Mouse (Mus musculus) lung, postnatal 0 days (tissue): Measurements from ENCODE around the gene Iqgap1. TPM values are rescaled to one million over a fixed set of nuclear protein-coding genes. Genes with fewer than 3 reads are reported as not detected.

Experiments used
- ATAC-seq: fragments of 200-750 bp; cut with Nextera tagmentation; 2 replicates; pipeline ENCODE4 v1.8.0; 2017; ENCODE audit warnings: moderate library complexity
- DNase-seq: peaks from one replicate; pipeline ENCODE4 v3.0.0-alpha.2; 2016; ENCODE audit warnings: low spot score
- H3K27ac ChIP-seq: fragments of 300-500 bp; sonication (generic); 2 replicates; pipeline ENCODE4 v1.5.1; 2014; ENCODE audit warnings: antibody characterized with exemption, mild to moderate bottlenecking, low read length, mixed read lengths
- H3K27me3 ChIP-seq: fragments of 300-500 bp; sonication (generic); replicated peaks from 2 replicates; pipeline ENCODE4 v1.6.1; 2014; ENCODE audit warnings: low read length, mixed read lengths; ENCODE audit not compliant: insufficient read depth
- H3K36me3 ChIP-seq: fragments of 300-500 bp; sonication (generic); 2 replicates; pipeline ENCODE4 v1.6.1; 2014; ENCODE audit warnings: low read length, mixed read lengths; ENCODE audit not compliant: insufficient read depth
- H3K4me1 ChIP-seq: fragments of 300-500 bp; sonication (generic); 2 replicates; pipeline ENCODE4 v1.6.1; 2014; ENCODE audit warnings: antibody characterized with exemption, low read depth, low read length, mixed read lengths; ENCODE audit not compliant: insufficient read depth
- H3K4me2 ChIP-seq: fragments of 300-500 bp; sonication (generic); replicated peaks from 2 replicates; pipeline ENCODE4 v1.6.1; 2014; ENCODE audit warnings: low read depth, mild to moderate bottlenecking, low read length, moderate library complexity, mixed read lengths
- H3K4me3 ChIP-seq: fragments of 300-500 bp; sonication (generic); 2 replicates; pipeline ENCODE4 v1.5.1; 2014; ENCODE audit warnings: low read depth, low read length
- H3K9ac ChIP-seq: fragments of 300-500 bp; sonication (generic); replicated peaks from 2 replicates; pipeline ENCODE4 v1.6.1; 2014; ENCODE audit warnings: low read depth, mild to moderate bottlenecking
- H3K9me3 ChIP-seq: fragments of 300-500 bp; sonication (generic); 2 replicates; pipeline ENCODE4 v1.6.1; 2016; ENCODE audit warnings: low read length, mixed read lengths
- CTCF ChIP-seq: IDR thresholded peaks from 2 replicates; pipeline ENCODE4 v1.5.1; 2016; ENCODE audit warnings: antibody characterized with exemption, mild to moderate bottlenecking
- EP300 ChIP-seq: IDR thresholded peaks from 2 replicates; pipeline ENCODE4 v1.6.1; 2016; ENCODE audit warnings: antibody characterized with exemption, mild to moderate bottlenecking, control low read depth
- WGBS: fragments of 180-500 bp; shearing (Covaris S2); extraction: QIAGEN DNeasy Blood & Tissue Kit; methylation state at CpG from one replicate; pipeline ENCODE4 v1.1.7; 2014; 5-methylcytosine and 5-hydroxymethylcytosine counted together
- polyA plus RNA-seq: library from polyadenylated mRNA; unstranded; fragments of >200 nt; fragmentation: Nextera tagmentation; extraction: Ambion mirVana; gene quantifications from 2 replicates; pipeline ENCODE4 v1.2.1, GENCODE M21; 2015

The Iqgap1 gene
- polyA plus RNA-seq, 1 experiment from 2014 or later = 153 TPM

DNA sequence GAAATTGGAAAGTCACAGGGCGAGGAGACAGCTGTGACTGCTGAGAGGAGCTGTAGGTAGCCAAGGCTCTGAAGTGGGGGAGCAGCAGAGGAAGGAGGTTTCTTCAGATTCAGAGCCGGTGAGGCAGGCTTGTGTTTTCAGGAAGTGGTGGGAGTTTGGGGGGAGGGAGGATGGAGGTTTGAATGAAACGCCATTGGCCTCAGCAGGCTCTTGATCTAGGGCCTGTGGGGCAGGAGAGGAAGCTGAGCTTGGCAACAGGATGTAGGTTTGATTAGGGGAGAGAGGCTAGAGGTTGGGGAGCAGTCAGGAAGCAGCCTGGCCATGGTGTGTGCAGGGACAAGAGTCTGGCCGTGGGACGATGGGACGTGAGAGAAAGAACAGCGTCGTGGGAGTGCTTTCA lies 39.1 kb upstream of the Iqgap1 start:
- ATAC-seq (no peak), DNase-seq (peak; percentile 33)
- Histone ChIP-seq H3K4me1 (peaks cover 19% of the 10 kb centered on the region), H3K9me3 (no peaks in the 10 kb centered on the region), H3K9ac (no peak overlapping the region), H3K36me3 (no peaks in the 10 kb centered on the region), H3K4me2 (no peak overlapping the region), H3K27me3 (no peaks in the 10 kb centered on the region), H3K27ac (peak overlapping the region; percentile 51; the same call in 1 of the 2 replicates), H3K4me3 (no peak overlapping the region)
- TF ChIP-seq CTCF (no peak), EP300 (no peak)
- WGBS = 47% methylated on average over 8 of the region's 8 CpGs

DNA sequence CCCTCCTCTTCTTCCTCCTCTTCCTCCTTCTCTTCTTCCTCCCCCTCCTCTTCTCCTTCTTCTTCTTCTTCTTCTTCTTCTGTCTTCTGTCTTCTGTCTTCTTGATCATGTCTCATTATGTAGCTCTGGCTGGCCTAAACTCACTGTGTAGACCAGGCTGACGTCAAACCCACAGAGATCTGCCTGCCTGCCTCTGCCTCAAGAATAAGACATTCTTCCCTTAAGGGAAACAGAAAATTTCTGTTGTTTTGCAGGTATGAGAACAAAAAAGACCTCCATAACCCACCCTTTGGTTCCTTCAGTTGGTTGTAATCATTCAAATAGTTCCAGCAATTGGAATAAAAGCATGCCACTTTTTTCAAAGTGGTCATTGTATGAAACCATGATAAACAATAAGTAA lies 38.4 kb upstream of the Iqgap1 start:
- DNase-seq = no peak
- Histone ChIP-seq H3K4me2 (no peak overlapping the region), H3K4me1 (peaks cover 19% of the 10 kb centered on the region), H3K27me3 (no peaks in the 10 kb centered on the region), H3K4me3 (no peak overlapping the region), H3K9ac (no peak overlapping the region), H3K9me3 (no peaks in the 10 kb centered on the region), H3K36me3 (no peaks in the 10 kb centered on the region), H3K27ac (no peak overlapping the region)
- whole genome bisulfite sequencing = 48% methylated on average over 1 of the region's 1 CpGs
- ATAC-seq = no peak
- TF ChIP-seq EP300 = no peak
- no peak for TF ChIP-seq CTCF

DNA sequence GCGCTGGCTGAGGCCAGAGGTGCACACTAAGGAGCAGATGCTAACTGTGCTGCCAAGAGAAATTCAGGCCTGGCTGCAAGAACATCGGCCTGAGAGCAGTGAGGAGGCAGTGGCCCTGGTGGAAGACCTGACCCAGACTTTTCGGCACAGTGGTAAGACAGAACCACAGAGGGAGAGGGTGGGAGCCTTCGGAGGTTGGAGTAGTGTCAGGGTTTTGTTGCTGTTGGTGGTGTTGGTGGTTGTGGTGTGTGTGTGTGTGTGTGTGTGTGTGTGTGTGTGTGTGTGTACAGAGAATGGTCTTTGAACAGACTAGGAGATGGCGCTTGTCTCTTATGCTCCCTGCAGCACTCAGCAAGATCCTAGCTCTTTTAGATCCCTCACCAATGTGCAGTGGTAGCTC lies 37.7 kb upstream of the Iqgap1 start:
- no peak overlapping the region for H3K9ac ChIP-seq
- no peak for DNase-seq
- no peaks in the 10 kb centered on the region for H3K36me3 ChIP-seq
- WGBS = 81% methylated on average over 5 of the region's 5 CpGs
- no peaks in the 10 kb centered on the region for H3K9me3 ChIP-seq
- ATAC-seq = no peak
- H3K4me2 ChIP-seq = no peak overlapping the region
- H3K27me3 ChIP-seq = no peaks in the 10 kb centered on the region
- TF ChIP-seq CTCF = no peak
- TF ChIP-seq EP300 = no peak
- H3K4me1 ChIP-seq = peaks cover 19% of the 10 kb centered on the region
- no peak overlapping the region for H3K27ac ChIP-seq
- no peak overlapping the region for H3K4me3 ChIP-seq

DNA sequence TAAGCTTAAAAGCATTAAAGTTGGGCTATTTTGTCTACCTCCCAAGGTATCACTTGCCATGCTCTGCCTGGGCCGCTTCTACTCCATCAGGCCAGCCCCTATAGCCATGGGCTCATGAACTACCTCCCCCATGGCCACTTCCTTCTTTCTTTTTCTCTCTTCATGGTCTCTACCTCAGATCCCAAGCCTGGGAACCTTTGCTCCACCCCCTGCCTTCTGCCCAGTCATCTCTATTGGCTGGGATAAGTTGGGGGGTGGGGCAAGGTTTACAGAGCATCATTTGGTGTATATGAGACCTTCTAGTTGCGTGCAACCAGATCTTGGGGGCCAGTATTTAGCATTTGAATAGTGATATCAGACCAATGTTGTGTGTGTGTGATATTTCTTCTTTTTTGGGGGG lies 36.7 kb upstream of the Iqgap1 start:
- Histone ChIP-seq H3K9ac (no peak overlapping the region), H3K4me2 (no peak overlapping the region), H3K27me3 (no peaks in the 10 kb centered on the region), H3K4me1 (peaks cover 19% of the 10 kb centered on the region), H3K4me3 (no peak overlapping the region), H3K9me3 (no peaks in the 10 kb centered on the region), H3K36me3 (no peaks in the 10 kb centered on the region), H3K27ac (no peak overlapping the region)
- 91% methylated on average over 2 of the region's 2 CpGs for WGBS
- no peak for TF ChIP-seq EP300
- TF ChIP-seq CTCF = no peak
- ATAC-seq = no peak
- no peak for DNase-seq

DNA sequence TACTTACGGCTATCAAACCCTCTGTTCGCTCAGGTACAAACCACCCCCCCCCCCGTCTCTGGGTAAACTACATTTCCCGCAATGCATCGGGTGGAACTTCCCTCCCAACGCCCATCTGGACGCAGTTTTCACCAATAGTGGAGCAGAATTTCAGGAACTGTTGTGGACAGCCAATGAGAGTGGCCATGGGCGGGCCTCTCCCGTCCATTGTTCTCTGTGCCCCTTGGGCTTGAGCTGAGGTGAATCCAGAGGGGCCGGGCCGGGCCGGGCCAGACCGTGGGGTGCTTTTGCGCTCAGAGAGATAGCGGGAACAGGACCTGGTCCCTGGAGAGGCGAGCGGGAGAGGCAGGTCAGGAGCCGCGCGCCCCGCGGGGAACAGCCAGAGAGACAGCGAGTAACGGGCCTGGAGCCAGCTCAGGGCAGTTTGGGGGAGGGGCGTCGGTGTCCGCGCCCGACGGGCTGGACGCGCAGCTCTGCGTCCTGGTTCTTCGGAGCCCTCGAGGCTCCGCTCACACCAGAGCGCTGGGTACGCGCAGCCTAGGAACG lies 35.0 kb upstream of the Iqgap1 start, which contains the start of gene Zscan2:
TSS of gene Zscan2 (plus strand) at position 192 of the 546 bp plus-strand sequence.
- H3K36me3 ChIP-seq = no peaks in the 10 kb centered on the region
- DNase-seq = peak; percentile 98
- H3K27ac ChIP-seq = peak within 1 kb of the TSS; percentile 83
- H3K9ac ChIP-seq = peak within 1 kb of the TSS; percentile 66
- H3K9me3 ChIP-seq = no peaks in the 10 kb centered on the region
- H3K4me2 ChIP-seq = peak within 1 kb of the TSS; percentile 60
- H3K4me3 ChIP-seq = peak within 1 kb of the TSS; percentile 84
- WGBS = under 1% methylated on average over 39 of the region's 40 CpGs
- TF ChIP-seq CTCF (no peak), EP300 (no peak)
- peak; percentile 98 for ATAC-seq
- H3K4me1 ChIP-seq = peaks cover 11% of the 10 kb centered on the region
- no peaks in the 10 kb centered on the region for H3K27me3 ChIP-seq

DNA sequence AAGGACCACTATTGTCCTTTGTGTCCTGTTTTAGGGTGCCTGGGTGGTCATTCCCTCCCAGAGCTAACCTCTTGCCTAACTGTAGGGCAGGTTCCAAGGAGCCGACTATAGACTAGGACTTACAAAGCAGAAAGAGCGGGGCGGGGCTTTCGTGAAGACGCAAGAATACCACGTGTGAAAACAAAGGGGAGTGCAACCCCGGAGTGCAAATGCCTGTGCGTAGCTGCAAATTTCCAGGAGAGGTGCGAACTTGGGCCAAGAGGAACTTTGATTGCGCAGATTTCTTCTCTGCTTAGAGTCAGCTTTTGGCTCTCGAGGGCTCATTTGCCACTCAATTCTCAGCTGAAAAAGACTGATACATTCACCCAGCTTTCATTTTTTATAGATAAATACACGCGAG lies 34.5 kb upstream of the Iqgap1 start:
- Histone ChIP-seq H3K4me1 (peaks cover 10% of the 10 kb centered on the region), H3K4me3 (peak overlapping the region; percentile 84), H3K4me2 (peak overlapping the region; percentile 60), H3K9me3 (no peaks in the 10 kb centered on the region), H3K27me3 (no peaks in the 10 kb centered on the region), H3K9ac (no peak overlapping the region), H3K27ac (0 out of 2 replicates have a peak overlapping the region, but pooled peaks have one; percentile 33), H3K36me3 (no peaks in the 10 kb centered on the region)
- WGBS = 0% methylated on average over 13 of the region's 13 CpGs
- TF ChIP-seq EP300 (no peak), CTCF (no peak)
- peak; percentile 73 for ATAC-seq
- peak; percentile 89 for DNase-seq
